Mouse (Mus musculus) layer of hippocampus, adult 18-20 months (tissue): Measurements from ENCODE around the gene Asic4. TPM values are rescaled to one million over a fixed set of nuclear protein-coding genes. Genes with fewer than 3 reads are reported as not detected.

Experiments
- total RNA-seq, 2 experiments: library from RNA; stranded (reverse); gene quantifications; 2 replicates each; pipeline ENCODE4 v1.2.3; 2021

Asic4 gene
- total RNA-seq, 2 experiments from 2014 or later, result 7.3 to 8.1 TPM

Other genes with a start within 250 kb of the Asic4 start
- gene Glb1l, start 239.6 kb upstream of the Asic4 start, total RNA-seq, result 10 to 100 TPM; 12.0 to 13.4 TPM
- 10 to 100 TPM; 77.3 to 86.6 TPM for gene Stk16, start 239.6 kb upstream of the Asic4 start, total RNA-seq
- 100 to 1,000 TPM; 524 to 572 TPM for gene Tuba4a, start 230.6 kb upstream of the Asic4 start, total RNA-seq
- gene A630095N17Rik, start 218.3 kb upstream of the Asic4 start, total RNA-seq, result not detected
- gene Dnajb2, start 214.0 kb upstream of the Asic4 start, total RNA-seq, result 100 to 1,000 TPM in 1 of 2 experiments, 10 to 100 TPM in 1; 93.4 to 100 TPM
- gene Ptprn, start 185.9 kb upstream of the Asic4 start, total RNA-seq, result 100 to 1,000 TPM; 399 to 401 TPM
- gene Resp18, start 172.0 kb upstream of the Asic4 start, total RNA-seq, result 100 to 1,000 TPM; 104 to 114 TPM
- gene Dnpep, start 132.4 kb upstream of the Asic4 start, total RNA-seq, result 10 to 100 TPM; 49.2 to 50.0 TPM
- gene Des, start 90.1 kb upstream of the Asic4 start, total RNA-seq, result under 1 TPM; 0.48 to 0.69 TPM
- 100 to 1,000 TPM; 168 to 178 TPM for gene Speg, start 75.1 kb upstream of the Asic4 start, total RNA-seq
- gene Gmppa, start 14.5 kb upstream of the Asic4 start, total RNA-seq, result 10 to 100 TPM; 66.4 to 69.1 TPM
- gene Chpf, start 28.9 kb downstream of the Asic4 start, total RNA-seq, result 10 to 100 TPM; 90.3 to 91.5 TPM
- gene Tmem198, start 29.1 kb downstream of the Asic4 start, total RNA-seq, result 10 to 100 TPM; 68.6 to 70.6 TPM
- gene Obsl1, start 56.0 kb downstream of the Asic4 start, total RNA-seq, result 10 to 100 TPM; 18.3 to 19.2 TPM
- gene Inha, start 56.6 kb downstream of the Asic4 start, total RNA-seq, result 10 to 100 TPM; 13.1 to 14.5 TPM
- 10 to 100 TPM; 22.8 to 24.2 TPM for gene Stk11ip, start 71.1 kb downstream of the Asic4 start, total RNA-seq
- 100 to 1,000 TPM; 109 to 111 TPM for gene Slc4a3, start 95.8 kb downstream of the Asic4 start, total RNA-seq